Mouse (Mus musculus) liver, embryonic 11.5 days (tissue): Measurements from ENCODE around the gene Ccdc40. TPM values are rescaled to one million over a fixed set of nuclear protein-coding genes. Genes with fewer than 3 reads are reported as not detected.
A peak's percentile ranks its signal among the peaks of the same experiment; 100 is the strongest.

Experiments
- ATAC-seq: fragments of 200-750 bp; cut with Nextera tagmentation; replicated peaks from 2 replicates; pipeline ENCODE4 v1.8.0; 2017; ENCODE audit warnings: moderate number of reproducible peaks, mild to moderate bottlenecking, moderate TSS enrichment, moderate library complexity; ENCODE audit not compliant: low FRiP score
- DNase-seq: peaks from one replicate; pipeline ENCODE4 v3.0.0-alpha.2; 2017; ENCODE audit warnings: low spot score
- H3K27ac ChIP-seq: fragments of 300-500 bp; sonication (generic); 2 replicates; pipeline ENCODE4 v1.5.1; 2014; ENCODE audit warnings: mild to moderate bottlenecking, low read depth, low read length, control low read depth
- H3K27me3 ChIP-seq: fragments of 300-500 bp; sonication (generic); replicated peaks from 2 replicates; pipeline ENCODE4 v1.6.1; 2014; ENCODE audit warnings: low read length, mixed read lengths; ENCODE audit not compliant: control insufficient read depth, insufficient read depth
- H3K36me3 ChIP-seq: fragments of 300-500 bp; sonication (generic); 2 replicates; pipeline ENCODE4 v1.6.1; 2014; ENCODE audit warnings: mild to moderate bottlenecking, low read length, moderate library complexity, mixed read lengths; ENCODE audit not compliant: control insufficient read depth, insufficient read depth
- H3K4me1 ChIP-seq: fragments of 300-500 bp; sonication (generic); replicated peaks from 2 replicates; pipeline ENCODE4 v1.6.1; 2014; ENCODE audit warnings: low read length, mixed read lengths; ENCODE audit not compliant: control insufficient read depth, insufficient read depth
- H3K4me2 ChIP-seq: fragments of 300-500 bp; sonication (generic); 2 replicates; pipeline ENCODE4 v1.6.1; 2014; ENCODE audit warnings: mild to moderate bottlenecking, control low read depth, moderate library complexity
- H3K4me3 ChIP-seq: fragments of 300-500 bp; sonication (generic); 2 replicates; pipeline ENCODE4 v1.5.1; 2014; ENCODE audit warnings: low read depth, low read length, control low read depth
- H3K9ac ChIP-seq: fragments of 300-500 bp; sonication (generic); 2 replicates; pipeline ENCODE4 v1.6.1; 2014; ENCODE audit warnings: low read depth, low read length, control low read depth
- H3K9me3 ChIP-seq: fragments of 300-500 bp; sonication (generic); 2 replicates; pipeline ENCODE4 v1.6.1; 2016; ENCODE audit warnings: low read length, inconsistent platforms, mixed read lengths; ENCODE audit not compliant: control insufficient read depth
- WGBS: fragments of 180-500 bp; shearing (Covaris S2); extraction: QIAGEN DNeasy Blood & Tissue Kit; methylation state at CpG from one replicate; pipeline ENCODE4 v1.1.7; 2014; 5-methylcytosine and 5-hydroxymethylcytosine counted together
- polyA plus RNA-seq: library from polyadenylated mRNA; unstranded; fragments of >200 nt; fragmentation: Nextera tagmentation; extraction: Ambion mirVana; gene quantifications from 2 replicates; pipeline ENCODE4 v1.2.1, GENCODE M21; 2014

Ccdc40 gene
- polyA plus RNA-seq, 1 experiment from 2014 or later = 4.1 TPM

DNA sequence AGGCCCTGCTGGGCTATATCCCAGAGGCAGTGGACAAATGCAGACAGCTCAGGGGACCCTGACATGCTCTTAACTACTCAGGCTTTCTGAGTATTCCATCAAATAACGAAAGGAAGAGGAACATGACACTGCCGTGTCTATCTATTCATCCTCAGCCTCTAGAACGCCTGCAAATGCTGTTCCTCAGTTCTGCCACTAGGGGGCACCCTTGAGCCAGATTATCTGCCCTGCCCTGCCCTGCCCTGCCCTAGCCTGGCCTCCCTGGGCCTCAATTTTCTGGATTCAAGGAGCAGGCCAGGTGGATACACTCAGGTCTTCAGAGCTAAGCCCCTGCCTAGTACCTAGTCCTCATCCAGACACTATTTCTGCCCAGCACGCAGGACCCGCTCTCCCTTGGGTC is 24.9 kb upstream of the Ccdc40 start:
- 56% methylated on average over 5 of the region's 5 CpGs for WGBS
- ATAC-seq (peak; percentile 36; the same call in 1 of the 2 replicates), DNase-seq (no peak)

GRCm38 (mm10) chr11:119205738-119206137 is 22.6 kb upstream of the Ccdc40 start:
- H3K4me3 ChIP-seq = no peak overlapping the region
- no peak overlapping the region for H3K9ac ChIP-seq
- 79% methylated on average over 10 of the region's 10 CpGs for WGBS
- peaks cover 9% of the 10 kb centered on the region; the same call in 1 of the 2 replicates for H3K36me3 ChIP-seq
- no peak overlapping the region for H3K27ac ChIP-seq
- no peak for ATAC-seq
- no peak overlapping the region for H3K4me2 ChIP-seq
- DNase-seq = no peak
- H3K4me1 ChIP-seq = no peaks in the 10 kb centered on the region; the same call in 1 of the 2 replicates
- no peaks in the 10 kb centered on the region for H3K9me3 ChIP-seq
- H3K27me3 ChIP-seq = no peaks in the 10 kb centered on the region

More for the DNA sequence above, 24.9 kb upstream of the Ccdc40 start:
- Histone ChIP-seq H3K4me1 (no peaks in the 10 kb centered on the region), H3K9me3 (no peaks in the 10 kb centered on the region), H3K27ac (no peak overlapping the region), H3K4me2 (no peak overlapping the region), H3K4me3 (no peak overlapping the region), H3K9ac (no peak overlapping the region), H3K36me3 (peaks cover 5% of the 10 kb centered on the region; the same call in 1 of the 2 replicates), H3K27me3 (no peaks in the 10 kb centered on the region)

DNA sequence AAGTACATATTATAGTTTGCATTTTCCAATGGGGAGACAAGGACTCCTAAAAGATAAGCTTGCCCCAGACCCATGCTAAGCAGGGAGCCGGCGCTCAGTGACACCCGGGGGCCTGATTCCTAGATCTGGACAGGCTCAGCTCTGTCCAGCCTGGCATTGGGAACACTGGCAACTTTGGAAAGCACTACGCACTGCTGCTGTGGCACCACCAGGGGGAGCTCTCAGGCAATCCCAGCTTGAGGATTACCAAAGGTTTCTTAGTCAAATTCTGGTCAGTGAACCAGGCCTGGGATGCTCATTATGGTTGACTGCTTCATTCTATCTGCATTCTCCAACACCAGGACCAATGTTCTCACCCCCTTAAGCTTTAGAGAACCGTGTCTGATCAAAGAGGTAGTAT is 21.8 kb upstream of the Ccdc40 start:
- peak; percentile 61 for DNase-seq

GRCm38 (mm10) chr11:119207986-119208385 is 20.4 kb upstream of the Ccdc40 start:
- Histone ChIP-seq H3K4me1 (no peaks in the 10 kb centered on the region; the same call in 1 of the 2 replicates), H3K9me3 (no peaks in the 10 kb centered on the region), H3K9ac (no peak overlapping the region), H3K27ac (no peak overlapping the region), H3K36me3 (peaks cover 6% of the 10 kb centered on the region; the same call in 1 of the 2 replicates), H3K4me3 (no peak overlapping the region), H3K4me2 (no peak overlapping the region), H3K27me3 (no peaks in the 10 kb centered on the region)
- no peak for ATAC-seq
- DNase-seq = no peak
- 80% methylated on average over 6 of the region's 6 CpGs for WGBS

More for the DNA sequence above, 21.8 kb upstream of the Ccdc40 start:
- WGBS = 26% methylated on average over 5 of the region's 5 CpGs
- Histone ChIP-seq H3K4me1 (no peaks in the 10 kb centered on the region; the same call in 1 of the 2 replicates), H3K27ac (no peak overlapping the region), H3K9ac (no peak overlapping the region), H3K36me3 (peaks cover 9% of the 10 kb centered on the region; the same call in 1 of the 2 replicates), H3K4me2 (no peak overlapping the region), H3K9me3 (no peaks in the 10 kb centered on the region), H3K27me3 (no peaks in the 10 kb centered on the region), H3K4me3 (no peak overlapping the region)
- ATAC-seq = no peak

- Histone ChIP-seq H3K4me2 (no peak overlapping the region), H3K36me3 (peaks cover 6% of the 10 kb centered on the region; the same call in 1 of the 2 replicates), H3K9ac (no peak overlapping the region), H3K9me3 (no peaks in the 10 kb centered on the region), H3K4me1 (peaks cover 4% of the 10 kb centered on the region; the same call in 1 of the 2 replicates), H3K27ac (no peak overlapping the region), H3K27me3 (no peaks in the 10 kb centered on the region), H3K4me3 (no peak overlapping the region)
- DNase-seq (no peak), ATAC-seq (no peak)
- 91% methylated on average over 20 of the region's 20 CpGs for WGBS
Measured at GRCm38 (mm10) chr11:119208870-119209370, 19.5 kb upstream of the Ccdc40 start.

- Histone ChIP-seq H3K4me2 (no peak overlapping the region), H3K9me3 (no peaks in the 10 kb centered on the region), H3K27me3 (no peaks in the 10 kb centered on the region), H3K4me1 (peaks cover 5% of the 10 kb centered on the region), H3K36me3 (peaks cover 6% of the 10 kb centered on the region; the same call in 1 of the 2 replicates), H3K9ac (no peak overlapping the region), H3K4me3 (no peak overlapping the region), H3K27ac (no peak overlapping the region)
- WGBS = 79% methylated on average over 10 of the region's 10 CpGs
- no peak for DNase-seq
- no peak for ATAC-seq
Measured at GRCm38 (mm10) chr11:119209371-119210025, 18.9 kb upstream of the Ccdc40 start.

DNA sequence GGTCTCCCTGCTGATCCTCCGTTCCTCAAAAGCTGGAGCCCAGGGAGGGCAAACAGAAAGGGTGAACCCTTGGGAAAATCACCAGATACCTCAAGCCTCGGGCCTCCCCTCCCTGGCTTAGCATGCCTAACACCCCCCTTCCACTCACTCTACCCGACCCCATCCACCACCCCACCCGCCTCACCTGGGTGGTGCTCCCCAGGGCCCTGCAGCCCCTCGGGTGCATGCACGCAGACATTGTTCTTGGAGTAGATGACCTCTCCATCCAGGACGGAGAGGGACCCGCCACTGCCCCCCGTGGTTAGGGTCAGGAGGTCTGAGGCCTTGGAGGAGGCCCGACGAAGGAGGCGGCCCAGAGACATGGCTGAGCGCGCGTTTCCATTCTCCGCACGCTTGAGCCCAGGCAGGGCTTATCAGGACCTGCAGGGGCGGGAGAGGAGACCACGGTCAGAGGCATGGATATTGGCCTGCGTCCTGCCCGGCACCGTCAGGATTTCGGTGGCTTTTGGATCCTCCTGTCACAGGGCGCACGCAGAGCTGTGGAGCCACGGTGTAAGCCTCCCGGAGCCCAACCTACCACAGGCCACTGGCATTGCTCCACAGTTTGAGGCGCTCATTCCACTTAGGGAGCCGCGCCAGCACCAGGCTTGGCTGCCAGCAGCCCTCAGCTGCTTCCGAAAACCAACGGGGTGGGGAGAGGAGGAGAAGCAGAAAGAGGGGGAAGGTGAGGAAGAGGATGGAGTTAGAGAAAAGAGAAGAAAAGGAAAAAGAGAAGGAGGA is 17.9 kb upstream of the Ccdc40 start:
- H3K27ac ChIP-seq = no peak overlapping the region
- H3K9ac ChIP-seq = no peak overlapping the region
- H3K9me3 ChIP-seq = no peaks in the 10 kb centered on the region
- peaks cover 15% of the 10 kb centered on the region for H3K4me1 ChIP-seq
- 72% methylated on average over 32 of the region's 32 CpGs for WGBS
- no peak overlapping the region for H3K4me3 ChIP-seq
- ATAC-seq = no peak
- DNase-seq = no peak
- peaks cover 4% of the 10 kb centered on the region; the same call in 1 of the 2 replicates for H3K36me3 ChIP-seq
- H3K27me3 ChIP-seq = no peaks in the 10 kb centered on the region
- no peak overlapping the region for H3K4me2 ChIP-seq

DNA sequence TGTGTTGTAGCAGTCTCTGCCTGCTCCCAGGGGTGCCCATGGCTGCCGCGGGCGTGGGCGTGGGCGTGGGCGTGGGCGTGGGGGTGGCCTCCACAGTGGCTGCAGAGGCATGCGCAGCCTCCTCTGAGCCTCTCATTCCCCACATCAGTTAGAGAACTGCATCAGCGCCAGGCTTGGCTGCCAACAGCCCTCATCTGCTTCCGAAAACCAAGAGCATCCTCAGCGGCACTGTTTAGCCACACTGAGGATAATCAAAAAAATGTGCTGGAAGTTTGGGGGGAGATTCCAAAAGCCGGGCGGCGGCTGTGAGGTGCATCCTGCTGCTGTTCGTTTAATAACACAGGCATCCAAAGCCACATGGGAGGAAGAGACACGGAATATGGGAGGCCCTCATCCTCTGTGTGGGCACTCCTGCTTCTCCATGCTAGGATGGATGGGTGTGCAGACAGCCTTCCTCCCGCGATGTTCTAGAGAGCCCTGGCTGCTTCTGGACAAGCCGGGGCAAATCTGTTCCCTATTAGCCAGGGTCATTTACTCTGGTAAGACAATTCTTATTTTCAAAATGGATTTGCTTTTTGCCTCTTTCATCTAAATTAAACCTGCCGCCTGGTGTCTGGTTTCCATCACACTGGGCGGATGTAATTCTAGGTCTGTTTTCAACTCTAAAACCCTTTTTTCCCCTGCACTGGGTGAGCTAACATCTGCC is 16.6 kb upstream of the Ccdc40 start:
- no peak overlapping the region for H3K4me2 ChIP-seq
- no peak overlapping the region for H3K4me3 ChIP-seq
- H3K9ac ChIP-seq = no peak overlapping the region
- ATAC-seq (no peak), DNase-seq (no peak)
- H3K27me3 ChIP-seq = no peaks in the 10 kb centered on the region
- no peaks in the 10 kb centered on the region for H3K9me3 ChIP-seq
- peaks cover 4% of the 10 kb centered on the region; the same call in 1 of the 2 replicates for H3K36me3 ChIP-seq
- H3K4me1 ChIP-seq = peaks cover 24% of the 10 kb centered on the region
- 80% methylated on average over 21 of the region's 21 CpGs for WGBS
- no peak overlapping the region for H3K27ac ChIP-seq
